Mouse (Mus musculus): ENCODE results near the gene Ankrd49. TPM values are rescaled to one million over a fixed set of nuclear protein-coding genes. Genes with fewer than 3 reads are reported as not detected.

Ankrd49 gene
- polyA plus RNA-seq, 2 experiments, result 23.2 to 51.3 TPM

GRCm38 (mm10) chr9:14772074-14772473, 12.6 kb downstream of the Ankrd49 start:
- no peak for ATAC-seq (ENCODE audit: low FRiP score, low read depth)
- Histone ChIP-seq H3K4me1 (ENCODE audit: control insufficient read depth, insufficient read depth, low read length) (peaks cover 19% of the 10 kb centered on the region), H3K27me3 (ENCODE audit: control insufficient read depth, insufficient read depth, low read length) (no peaks in the 10 kb centered on the region), H3K9ac (ENCODE audit: low read depth, low read length, severe bottlenecking) (no peak overlapping the region), H3K27ac (replicated peaks; ENCODE audit: low read depth, low read length) (no peak overlapping the region), H3K4me3 (replicated peaks; ENCODE audit: low read length) (no peak overlapping the region), H3K4me2 (replicated peaks; ENCODE audit: low read depth, low read length, severe bottlenecking) (no peak overlapping the region), H3K9me3 (ENCODE audit: control insufficient read depth, low read length) (no peaks in the 10 kb centered on the region), H3K36me3 (ENCODE audit: control insufficient read depth, insufficient read depth, low read length) (no peaks in the 10 kb centered on the region)
- TF ChIP-seq POLR2A (IDR thresholded peaks at IDR 0.05; ENCODE audit: borderline replicate concordance, extremely low read depth, insufficient read depth, insufficient read length), result no peak
- no peak for DNase-seq (ENCODE audit: low spot score)
- WGBS, result 89% methylated on average over 2 of the region's 2 CpGs

- Histone ChIP-seq H3K9me3 (ENCODE audit: control insufficient read depth, low read length) (no peaks in the 10 kb centered on the region), H3K27ac (replicated peaks; ENCODE audit: low read depth, low read length) (no peak within 1 kb of the TSS), H3K36me3 (ENCODE audit: control insufficient read depth, insufficient read depth, low read length) (no peaks in the 10 kb centered on the region), H3K27me3 (ENCODE audit: control insufficient read depth, insufficient read depth, low read length) (no peaks in the 10 kb centered on the region), H3K4me3 (replicated peaks; ENCODE audit: low read length) (no peak within 1 kb of the TSS), H3K4me1 (ENCODE audit: control insufficient read depth, insufficient read depth, low read length) (peaks cover 19% of the 10 kb centered on the region), H3K9ac (ENCODE audit: low read depth, low read length, severe bottlenecking) (no peak within 1 kb of the TSS; the same call in 1 of the 2 replicates), H3K4me2 (replicated peaks; ENCODE audit: low read depth, low read length, severe bottlenecking) (peak within 1 kb of the TSS; percentile 25; the same call in 1 of the 2 replicates)
- no peak for TF ChIP-seq POLR2A (IDR thresholded peaks at IDR 0.05; ENCODE audit: borderline replicate concordance, extremely low read depth, insufficient read depth, insufficient read length)
- ATAC-seq (ENCODE audit: low FRiP score, low read depth) (no peak), DNase-seq (ENCODE audit: low spot score) (no peak)
- 16% methylated on average over 23 of the region's 23 CpGs for WGBS
Observed at GRCm38 (mm10) chr9:14770803-14771471, 13.7 kb downstream of the Ankrd49 start, which contains the start of gene 1700012B09Rik. TSS of gene 1700012B09Rik (minus strand) at chr9:14771030.

- DNase-seq (ENCODE audit: low spot score) (no peak), ATAC-seq (ENCODE audit: low FRiP score, low read depth) (0 out of 2 replicates have a peak, but pooled peaks have one; percentile 4)
- H3K4me2 ChIP-seq (replicated peaks; ENCODE audit: low read depth, low read length, severe bottlenecking), result no peak overlapping the region
- H3K36me3 ChIP-seq (ENCODE audit: control insufficient read depth, insufficient read depth, low read length), result no peaks in the 10 kb centered on the region
- no peaks in the 10 kb centered on the region for H3K27me3 ChIP-seq (ENCODE audit: control insufficient read depth, insufficient read depth, low read length)
- WGBS, result 29% methylated on average over 4 of the region's 6 CpGs
- H3K9me3 ChIP-seq (ENCODE audit: control insufficient read depth, low read length), result no peaks in the 10 kb centered on the region
- no peak for TF ChIP-seq POLR2A (IDR thresholded peaks at IDR 0.05; ENCODE audit: borderline replicate concordance, extremely low read depth, insufficient read depth, insufficient read length)
- H3K27ac ChIP-seq (replicated peaks; ENCODE audit: low read depth, low read length), result no peak overlapping the region
- no peak overlapping the region for H3K9ac ChIP-seq (ENCODE audit: low read depth, low read length, severe bottlenecking)
- H3K4me1 ChIP-seq (ENCODE audit: control insufficient read depth, insufficient read depth, low read length), result peaks cover 19% of the 10 kb centered on the region
- H3K4me3 ChIP-seq (replicated peaks; ENCODE audit: low read length), result no peak overlapping the region
Observed at GRCm38 (mm10) chr9:14769811-14770210, 14.8 kb downstream of the Ankrd49 start.

DNA sequence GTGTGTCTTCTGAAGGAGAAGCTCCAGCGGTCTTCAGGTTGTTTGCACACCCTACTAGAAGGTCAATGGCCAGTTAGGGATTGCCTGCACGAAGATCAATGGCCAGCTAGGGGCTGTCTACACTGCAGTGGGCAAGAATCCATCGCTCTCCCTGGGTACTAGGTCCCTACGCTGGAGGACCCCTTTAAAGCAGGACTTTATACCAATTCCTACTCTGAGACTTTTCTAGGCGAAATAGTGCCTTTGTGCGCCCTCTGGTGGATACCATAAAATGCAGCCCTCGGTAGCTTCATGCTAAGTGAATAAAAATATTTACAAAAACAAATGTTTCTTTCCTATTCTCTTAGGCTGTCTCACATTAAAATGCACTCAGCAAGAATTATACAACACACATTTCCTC, 19.9 kb downstream of the Ankrd49 start:
- ATAC-seq (ENCODE audit: low FRiP score, low read depth), result no peak

DNA sequence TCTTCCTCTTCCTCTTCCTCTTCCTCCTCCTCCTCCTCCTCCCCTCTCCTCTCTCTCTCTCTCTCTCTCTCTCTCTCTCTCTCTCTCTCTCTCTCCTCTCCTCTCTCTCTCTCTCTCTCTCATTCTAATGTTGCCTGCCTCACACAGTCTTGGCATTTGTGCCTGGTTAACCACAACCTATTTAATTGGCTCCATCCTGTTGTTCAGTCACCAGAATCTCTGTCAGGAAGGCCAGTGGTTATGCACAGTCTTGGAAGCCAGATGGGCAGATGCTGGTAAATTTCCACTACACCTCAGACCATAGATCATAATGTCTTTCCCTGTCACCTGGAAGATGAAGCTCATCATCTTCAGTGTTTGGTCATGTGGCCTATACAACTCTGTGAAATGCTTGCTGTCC, 25.4 kb downstream of the Ankrd49 start:
- no peaks in the 10 kb centered on the region for H3K27me3 ChIP-seq (ENCODE audit: control insufficient read depth, insufficient read depth, low read length)
- no peaks in the 10 kb centered on the region for H3K4me1 ChIP-seq (ENCODE audit: control insufficient read depth, insufficient read depth, low read length)
- no peak for TF ChIP-seq POLR2A (IDR thresholded peaks at IDR 0.05; ENCODE audit: borderline replicate concordance, extremely low read depth, insufficient read depth, insufficient read length)
- H3K4me3 ChIP-seq (replicated peaks; ENCODE audit: low read length), result no peak overlapping the region
- ATAC-seq (ENCODE audit: low FRiP score, low read depth), result no peak
- no peak overlapping the region for H3K9ac ChIP-seq (ENCODE audit: low read depth, low read length, severe bottlenecking)
- DNase-seq (ENCODE audit: low spot score), result no peak
- H3K36me3 ChIP-seq (ENCODE audit: control insufficient read depth, insufficient read depth, low read length), result no peaks in the 10 kb centered on the region
- H3K27ac ChIP-seq (replicated peaks; ENCODE audit: low read depth, low read length), result no peak overlapping the region
- H3K9me3 ChIP-seq (ENCODE audit: control insufficient read depth, low read length), result no peaks in the 10 kb centered on the region
- no peak overlapping the region for H3K4me2 ChIP-seq (replicated peaks; ENCODE audit: low read depth, low read length, severe bottlenecking)

More for the DNA sequence above, 19.9 kb downstream of the Ankrd49 start:
- H3K36me3 ChIP-seq (ENCODE audit: control insufficient read depth, insufficient read depth, low read length), result no peaks in the 10 kb centered on the region
- no peak for TF ChIP-seq POLR2A (IDR thresholded peaks at IDR 0.05; ENCODE audit: borderline replicate concordance, extremely low read depth, insufficient read depth, insufficient read length)
- H3K9ac ChIP-seq (ENCODE audit: low read depth, low read length, severe bottlenecking), result no peak overlapping the region
- H3K4me1 ChIP-seq (ENCODE audit: control insufficient read depth, insufficient read depth, low read length), result peaks cover 5% of the 10 kb centered on the region
- DNase-seq (ENCODE audit: low spot score), result peak; percentile 61
- no peak overlapping the region for H3K4me3 ChIP-seq (replicated peaks; ENCODE audit: low read length)
- no peak overlapping the region for H3K4me2 ChIP-seq (replicated peaks; ENCODE audit: low read depth, low read length, severe bottlenecking)
- H3K27me3 ChIP-seq (ENCODE audit: control insufficient read depth, insufficient read depth, low read length), result no peaks in the 10 kb centered on the region
- H3K27ac ChIP-seq (replicated peaks; ENCODE audit: low read depth, low read length), result no peak overlapping the region
- 20% methylated on average over 7 of the region's 7 CpGs for WGBS
- no peaks in the 10 kb centered on the region for H3K9me3 ChIP-seq (ENCODE audit: control insufficient read depth, low read length)
